Mouse (Mus musculus) Patski (cell line): ENCODE results near the gene Ston1. TPM values are rescaled to one million over a fixed set of nuclear protein-coding genes. Genes with fewer than 3 reads are reported as not detected.

Experiments
- ATAC-seq: fragments of 100-300 bp; one replicate; pipeline ENCODE4 v1.8.0; 2021
- CTCF ChIA-PET: fragments of 350-600 bp; sonication (Branson Sonifier 250); formaldehyde crosslinking; loops from one replicate; lab custom pipeline; 2022; ENCODE audit warnings: inconsistent platforms; lab: Charles Lee
- POLR2A ChIA-PET: fragments of 350-600 bp; sonication (Branson Sonifier 250); formaldehyde crosslinking; loops from one replicate; lab custom pipeline; 2022; ENCODE audit warnings: antibody characterized with exemption, inconsistent platforms; lab: Charles Lee
- DNase-seq: peaks from one replicate; pipeline ENCODE4 v3.0.0-alpha.2; 2011; ENCODE audit warnings: low read depth, low spot score
- H3K27me3 ChIP-seq: fragments of 371-371 bp; one replicate; pipeline ENCODE4 v1.5.1; 2021
- CTCF ChIP-seq: fragments of 100-300 bp; IDR thresholded peaks from one replicate; pipeline ENCODE4 v1.5.1; 2021
- in situ Hi-C: fragments of 300-500 bp; cut with MboI; formaldehyde crosslinking; loops from 3 replicates; pipeline ENCODE4 v1.11.1; 2018; ENCODE audit warnings: low pct_unique_long_range_greater_than_20kb, mixed read lengths
- polyA plus RNA-seq: library from polyadenylated mRNA; unstranded; gene quantifications from one replicate; pipeline ENCODE4 v1.2.3, GENCODE M21; 2021

Ston1 gene
- polyA plus RNA-seq, 1 experiment from 2014 or later: 62.0 TPM

DNA sequence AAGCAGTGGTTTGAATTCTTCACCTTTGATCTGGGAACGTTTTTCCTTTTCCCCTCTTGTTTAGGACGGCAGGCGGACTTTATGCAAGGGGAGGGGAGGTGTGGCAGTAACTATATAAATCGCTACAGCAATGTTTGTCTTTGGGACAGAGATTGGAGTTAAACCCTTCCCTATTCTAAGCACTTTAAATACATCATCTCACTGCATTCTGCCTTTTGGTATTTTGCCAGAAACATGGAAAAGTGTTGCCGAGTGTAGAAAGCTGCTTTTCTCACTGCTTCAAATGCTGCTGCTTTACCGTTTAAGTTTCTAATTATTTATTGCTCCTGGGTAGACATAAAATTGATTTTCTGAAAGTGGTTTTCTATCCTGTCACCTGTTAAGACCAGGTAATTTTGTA, 104.9 kb downstream of the Ston1 start:
- no peak for TF ChIP-seq CTCF
- in situ Hi-C loops: no loop called here
- H3K27me3 ChIP-seq: peaks cover 20% of the 10 kb centered on the region
- DNase-seq: no peak
- no peak for ATAC-seq
- ChIA-PET CTCF (interaction anchor here (1.2 kb wide), 1 partner anchor 10 kb away, joined by 4 read pairs; no protein-coding TSS in a partner anchor), POLR2A (no interaction called here)

DNA sequence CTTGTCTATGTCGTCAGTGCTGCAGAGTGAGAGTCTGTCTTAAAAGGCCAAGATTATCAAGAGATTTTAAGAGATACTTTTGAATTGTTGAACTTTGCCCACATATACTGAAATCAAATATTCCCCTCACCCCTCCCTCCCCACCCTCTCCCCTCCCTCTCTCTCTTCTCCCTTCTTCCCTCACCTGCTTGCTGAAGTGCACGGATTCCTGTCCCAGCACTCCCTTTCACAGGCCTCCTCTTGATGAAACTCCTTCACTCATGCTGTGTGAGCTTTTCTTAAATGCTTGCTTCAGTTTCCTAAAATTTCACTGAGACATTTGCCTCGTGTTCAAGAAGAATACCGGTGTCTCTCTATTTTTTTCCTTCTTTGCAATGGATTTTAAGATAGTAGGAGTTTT, 105.6 kb downstream of the Ston1 start:
- DNase-seq: no peak
- peaks cover 20% of the 10 kb centered on the region for H3K27me3 ChIP-seq
- ATAC-seq: no peak
- TF ChIP-seq CTCF: no peak
- ChIA-PET POLR2A (no interaction called here), CTCF (no interaction called here)
- in situ Hi-C loops: no loop called here

DNA sequence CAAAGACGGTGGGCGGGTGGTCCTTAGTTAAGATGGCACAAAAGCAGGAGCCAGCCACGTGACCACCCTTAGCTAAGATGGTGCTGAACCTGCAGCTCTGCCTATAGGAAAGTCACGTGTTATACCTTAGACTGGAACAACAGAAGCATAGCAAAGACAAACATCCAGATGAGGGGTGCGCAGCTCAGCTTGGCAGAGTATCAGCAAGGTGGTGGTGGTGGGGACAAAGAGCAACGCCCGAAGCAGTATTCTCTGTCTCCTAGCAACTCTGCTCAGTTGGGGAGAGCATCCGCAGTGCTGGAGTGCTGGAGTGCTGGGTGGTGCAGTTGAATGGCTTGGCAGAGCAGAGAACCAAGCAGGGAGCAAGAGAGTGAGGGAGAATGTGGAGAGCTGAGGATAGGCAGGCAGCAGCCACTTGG, 108.8 kb downstream of the Ston1 start:
- ATAC-seq: peak; percentile 21
- no peak for DNase-seq
- H3K27me3 ChIP-seq: peaks cover 15% of the 10 kb centered on the region
- ChIA-PET CTCF (no interaction called here), POLR2A (no interaction called here)
- in situ Hi-C loops: no loop called here
- no peak for TF ChIP-seq CTCF

Other genes starting within 250 kb of the Ston1 start
- 6.1 TPM for gene Foxn2, start 157.0 kb upstream of the Ston1 start, polyA plus RNA-seq
- 40.6 TPM for gene Ppp1r21, start 67.6 kb upstream of the Ston1 start, polyA plus RNA-seq
- not detected for gene Gtf2a1l, start 71.0 kb downstream of the Ston1 start, polyA plus RNA-seq
- not detected for gene Lhcgr, start 194.3 kb downstream of the Ston1 start, polyA plus RNA-seq